Mouse (Mus musculus): Measurements from ENCODE around the gene Msh3.
A peak's percentile ranks its signal among the peaks of the same experiment; 100 is the strongest.
"Not testable (repeated sequence)": the region's sequence is repeated elsewhere in the genome, so short reads cannot be mapped to it uniquely, and the experiment has no call there.

Msh3 gene

DNA sequence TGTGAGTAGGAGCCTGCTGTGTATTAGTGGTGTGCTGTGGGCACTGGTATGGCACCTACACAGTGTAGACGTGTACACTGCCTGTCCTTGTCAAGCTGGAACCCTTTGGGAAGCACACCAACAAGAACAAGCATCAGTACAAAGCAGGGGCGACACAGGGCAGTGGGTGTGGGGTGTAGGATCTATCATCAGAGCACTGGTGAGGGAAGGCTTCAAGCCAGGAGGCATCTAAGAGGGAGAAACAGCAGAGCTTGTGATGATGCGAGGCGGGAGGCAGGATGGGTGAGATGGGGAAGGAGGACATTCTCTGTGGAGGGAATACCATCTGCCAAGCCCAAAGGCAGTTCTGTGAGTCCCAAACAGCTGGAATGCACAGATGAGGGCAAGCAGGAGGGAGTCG lies 107.8 kb downstream of the Msh3 start:
- DNase-seq, result no peak

DNA sequence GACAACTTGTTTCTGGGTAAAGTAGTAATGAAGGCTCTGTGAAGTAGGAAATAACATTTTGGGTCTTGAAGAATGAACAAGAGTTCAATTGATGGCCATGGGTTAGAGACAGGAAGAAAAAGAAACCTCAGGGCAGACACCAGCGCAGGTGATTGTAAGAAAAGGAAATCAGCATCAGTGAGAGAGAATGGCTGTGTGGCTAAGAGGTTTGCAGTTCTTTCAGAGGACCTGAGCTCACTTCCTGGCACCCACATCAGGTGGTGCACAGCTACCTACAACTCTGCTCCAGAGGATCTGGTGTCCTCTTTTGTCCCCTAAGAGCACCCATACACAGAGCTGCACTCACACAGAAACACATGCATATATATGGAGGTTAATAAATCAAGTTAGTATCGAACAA lies 110.1 kb downstream of the Msh3 start:
- DNase-seq, result no peak

DNA sequence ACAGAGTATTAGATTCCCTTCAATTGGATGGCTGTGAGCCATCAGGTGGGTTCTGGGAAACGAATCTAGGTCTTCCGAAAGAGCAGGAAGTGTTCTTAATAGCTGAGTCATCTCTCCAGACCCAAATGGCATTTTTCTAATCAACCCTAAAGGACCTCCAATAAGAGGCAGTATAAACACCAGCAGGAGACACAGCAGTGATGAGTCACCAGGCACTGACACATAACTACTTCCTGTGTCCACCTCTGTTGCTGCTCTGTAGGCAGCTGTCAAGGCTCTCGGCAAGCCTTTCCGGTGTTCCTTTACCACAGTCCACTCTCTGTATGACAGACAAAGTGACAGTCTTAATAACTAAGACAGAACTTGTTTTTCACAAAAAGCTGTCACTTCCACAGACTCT lies 113.4 kb downstream of the Msh3 start:
- peak; percentile 91 for DNase-seq

DNA sequence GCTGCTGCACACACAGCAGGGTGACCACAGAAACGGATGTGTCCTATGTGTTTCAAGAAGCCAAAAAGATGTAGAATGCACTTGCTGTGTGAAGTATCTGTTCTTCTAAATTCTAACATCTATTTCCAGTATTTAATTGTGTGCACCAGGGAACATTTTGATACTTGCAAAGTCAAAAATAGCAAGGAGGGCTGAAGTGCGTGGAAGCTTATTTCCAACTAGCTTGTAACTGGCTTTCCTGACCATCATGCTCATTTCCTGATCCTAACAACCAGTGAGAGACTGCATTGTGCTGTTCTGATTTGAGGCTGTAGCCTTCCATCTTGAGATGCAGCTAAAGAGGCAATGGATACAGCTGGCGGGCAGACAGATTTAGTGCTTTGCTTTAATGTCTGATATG lies 116.9 kb downstream of the Msh3 start:
- DNase-seq, result no peak

DNA sequence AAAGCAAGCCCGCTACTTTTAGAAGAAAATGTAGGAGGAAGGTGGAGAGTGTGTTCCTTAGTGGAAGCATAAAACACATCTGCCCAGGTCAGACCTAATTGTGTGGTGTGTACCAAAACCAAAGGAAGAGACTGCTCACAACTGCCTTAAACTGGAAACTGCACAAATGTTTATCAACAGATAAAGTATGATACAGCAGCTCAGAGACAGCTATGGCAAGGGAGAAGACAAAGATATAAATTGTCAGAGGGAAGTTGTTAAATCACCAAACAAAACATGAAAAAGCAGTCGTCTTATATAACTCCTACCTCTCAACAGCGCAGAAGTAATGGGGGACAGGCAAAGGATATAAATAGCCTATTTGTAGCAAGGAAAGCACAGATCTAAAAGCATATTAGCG lies 117.8 kb downstream of the Msh3 start:
- no peak for DNase-seq

DNA sequence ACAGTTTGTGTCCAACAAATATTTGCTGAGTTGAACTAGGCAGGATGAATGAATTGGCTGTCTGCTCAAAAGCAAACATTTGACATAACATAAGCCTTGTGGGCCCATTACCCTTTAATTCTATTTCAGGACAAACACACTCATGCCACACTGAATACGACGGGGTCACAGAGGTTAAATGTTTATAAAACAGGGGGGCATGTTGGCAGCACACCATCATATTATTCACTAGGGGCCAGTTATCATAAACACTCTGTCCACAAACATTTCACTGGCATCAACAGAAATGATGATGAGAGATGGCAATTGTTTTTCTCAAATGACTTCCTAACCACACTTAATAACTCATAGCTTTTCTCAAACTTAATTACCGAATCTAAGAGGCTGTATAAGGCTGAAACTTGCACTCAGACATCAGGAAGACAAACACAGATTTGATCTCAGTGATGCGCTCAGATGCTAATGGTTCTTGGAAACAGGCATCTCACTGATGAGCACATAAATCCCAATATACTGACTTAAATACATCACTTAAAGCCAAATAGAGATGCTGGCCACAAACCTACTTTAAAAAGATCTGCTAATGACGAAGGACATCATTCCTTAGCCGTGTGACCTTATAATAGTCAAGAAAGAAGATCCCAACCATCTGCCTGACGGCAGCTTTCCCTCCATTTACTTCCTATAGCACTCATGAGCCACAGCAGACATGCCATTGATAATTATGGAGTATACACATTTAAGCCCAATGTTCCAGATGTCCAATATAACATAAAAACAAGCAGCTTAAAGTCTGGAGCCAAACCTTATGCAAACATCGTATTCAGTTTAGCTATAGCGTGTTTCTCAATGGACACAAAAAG lies 122.5 kb downstream of the Msh3 start:
- DNase-seq, result no peak

DNA sequence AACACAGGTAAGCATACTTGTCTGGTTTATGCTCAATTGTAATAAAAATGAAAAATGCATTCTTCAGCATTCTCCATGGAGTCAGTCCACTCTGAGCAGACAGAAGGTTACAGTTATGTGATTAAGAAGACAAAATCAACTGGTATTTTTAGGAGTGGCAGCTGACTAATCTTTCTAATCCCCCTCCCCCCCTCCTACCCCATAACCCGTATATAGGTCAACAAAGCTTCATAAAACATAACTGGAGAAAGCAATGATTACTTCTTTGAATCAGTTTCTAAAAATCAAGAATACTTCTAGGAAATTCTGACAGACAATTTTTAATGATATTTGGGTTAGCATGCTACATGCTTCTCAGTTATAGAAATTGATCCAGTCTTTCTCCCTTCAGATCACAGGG lies 126.8 kb downstream of the Msh3 start:
- DNase-seq, result no peak

DNA sequence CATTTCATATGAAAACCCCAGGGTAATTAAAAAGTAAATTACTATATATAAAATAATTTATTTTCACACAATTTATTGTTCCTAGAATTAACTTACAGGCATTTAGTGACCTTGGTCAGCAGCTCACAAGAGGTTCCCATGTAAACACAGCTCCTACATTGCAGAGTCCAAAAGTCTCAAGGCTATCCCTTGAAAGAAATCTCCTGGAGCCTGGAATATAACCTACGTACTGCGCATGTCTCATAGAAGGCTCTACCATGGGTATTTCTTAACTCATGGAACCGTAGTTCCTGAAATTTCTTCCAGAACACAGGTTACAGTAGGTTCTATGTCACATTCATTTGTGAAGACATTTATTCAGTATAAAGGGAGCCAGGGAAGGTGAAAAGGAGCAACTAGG lies 131.2 kb downstream of the Msh3 start:
- no peak for DNase-seq

DNA sequence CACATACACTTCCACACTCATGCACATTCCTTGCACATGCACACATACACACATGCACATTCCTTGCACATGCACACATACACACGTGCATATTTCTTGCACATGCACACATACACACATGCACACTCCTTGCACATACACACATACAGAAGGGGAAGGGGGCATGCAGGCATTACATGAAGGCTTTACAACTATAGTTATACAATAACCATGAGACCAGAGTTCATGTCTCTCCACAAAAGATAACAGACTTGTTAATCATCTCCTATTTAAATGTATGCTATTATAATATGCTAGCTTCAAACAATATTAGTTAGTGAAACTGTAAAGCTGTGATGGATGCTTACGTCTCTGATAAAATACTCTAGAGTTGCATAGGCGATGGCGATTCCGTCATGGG lies 132.0 kb downstream of the Msh3 start:
- DNase-seq, result no peak

DNA sequence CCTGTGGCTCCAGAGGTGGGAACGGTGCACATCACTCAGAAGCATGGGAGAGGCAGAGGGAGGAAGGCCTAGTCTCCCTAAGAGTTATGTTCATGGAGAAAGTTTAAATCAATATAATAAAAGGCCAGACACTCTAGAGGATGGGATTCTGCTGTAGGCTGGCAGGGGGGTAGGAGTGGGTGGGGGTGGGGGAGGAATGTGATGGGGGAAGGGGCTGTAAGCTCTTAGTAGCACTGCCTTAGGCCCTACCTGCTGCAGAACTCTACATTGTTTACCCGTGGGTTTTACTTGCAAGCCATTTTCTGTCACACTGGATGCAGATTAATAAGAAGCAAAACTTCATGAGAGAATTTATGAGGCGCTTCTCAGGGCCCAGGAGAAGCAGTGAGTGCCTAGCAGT lies 135.0 kb downstream of the Msh3 start:
- peak; percentile 14 for DNase-seq

DNA sequence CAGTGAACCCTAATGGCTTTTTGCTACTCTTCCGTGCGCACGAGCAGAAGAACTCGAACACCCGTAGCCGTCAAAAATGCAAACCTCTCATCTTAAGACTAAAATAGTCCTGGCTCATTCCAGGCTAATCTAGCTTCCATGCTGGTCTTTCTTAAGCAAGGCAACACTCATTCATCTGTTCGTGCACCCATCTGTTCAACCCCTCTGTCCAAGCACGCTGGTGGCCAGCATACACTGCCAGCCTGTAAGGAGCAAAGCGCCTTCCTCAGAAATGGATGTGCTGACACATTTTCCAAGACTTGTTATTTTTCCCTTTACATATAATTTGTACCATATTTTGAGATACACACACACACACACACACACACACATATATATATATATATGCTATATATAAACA lies 137.6 kb downstream of the Msh3 start:
- DNase-seq, result no peak

DNA sequence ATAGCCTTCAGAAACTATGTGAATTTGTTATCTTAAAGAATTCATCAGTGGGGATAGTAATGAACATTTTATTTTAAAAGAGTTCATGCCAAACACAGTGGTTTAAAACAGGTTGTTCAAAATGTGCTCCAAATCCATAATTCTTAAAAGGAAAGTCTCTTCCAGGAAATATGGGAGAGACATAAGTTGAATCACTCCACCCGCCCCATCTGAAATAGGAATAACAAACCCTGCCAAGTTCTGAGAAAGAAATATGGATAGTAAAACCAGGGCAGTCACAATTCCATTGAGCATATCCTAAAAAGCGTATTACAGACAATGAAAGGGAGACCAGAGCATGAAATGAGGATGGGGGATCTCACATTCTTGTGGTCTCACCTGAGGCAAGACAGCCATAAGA lies 157.9 kb downstream of the Msh3 start:
- DNase-seq, result no peak

DNA sequence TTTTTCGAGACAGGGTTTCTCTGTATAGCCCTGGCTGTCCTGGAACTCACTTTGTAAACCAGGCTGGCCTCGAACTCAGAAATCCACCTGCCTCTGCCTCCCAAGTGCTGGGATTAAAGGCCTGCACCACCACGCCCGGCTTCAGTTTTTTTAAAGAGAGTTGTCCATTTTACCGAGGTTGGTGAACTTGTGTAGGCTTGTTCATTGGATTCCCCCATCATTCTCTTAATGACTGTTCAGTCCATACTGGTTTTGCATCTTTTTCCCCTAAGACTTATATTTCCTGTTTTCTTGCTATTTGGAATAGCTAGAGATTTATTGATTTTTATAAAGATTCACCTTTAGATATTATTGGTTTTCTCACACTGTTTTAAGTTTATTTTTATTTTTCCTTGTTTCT lies 161.0 kb downstream of the Msh3 start:
- DNase-seq, result not testable (repeated sequence)

DNA sequence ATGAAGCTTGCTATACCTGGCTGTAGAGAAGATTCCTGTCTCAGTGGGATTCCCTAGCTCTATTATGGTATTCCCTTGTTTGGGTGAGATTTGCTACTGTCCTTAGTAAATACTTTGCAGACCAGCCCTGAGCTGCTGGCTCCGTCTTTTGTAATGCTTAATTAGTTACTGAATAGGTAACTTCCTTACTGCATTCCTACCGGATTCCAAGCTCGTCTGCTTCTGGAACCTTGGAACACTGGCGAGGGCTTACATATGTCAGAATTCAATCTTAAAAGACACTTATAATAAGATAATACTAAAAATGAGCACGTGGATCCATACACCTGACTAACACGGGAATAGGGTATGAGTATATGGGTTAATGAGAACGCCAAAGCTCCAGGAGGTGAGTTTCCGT lies 182.1 kb downstream of the Msh3 start:
- not testable (repeated sequence) for DNase-seq
